Mouse (Mus musculus): ENCODE results near the gene Urb2. TPM values are rescaled to one million over a fixed set of nuclear protein-coding genes. Genes with fewer than 3 reads are reported as not detected.
A peak's percentile ranks its signal among the peaks of the same experiment; 100 is the strongest.
"Not testable (repeated sequence)": the region's sequence is repeated elsewhere in the genome, so short reads cannot be mapped to it uniquely, and the experiment has no call there.

Gene Urb2
- polyA plus RNA-seq, 1 experiment: 9.8 TPM

- H3K79me3 ChIP-seq (ENCODE audit: low read depth): peaks cover 21% of the 10 kb centered on the region
- peaks cover 62% of the 10 kb centered on the region for H3K36me3 ChIP-seq (ENCODE audit: control insufficient read depth, insufficient read depth)
- no peak overlapping the region for H3K4me3 ChIP-seq (ENCODE audit: insufficient read depth, poor library complexity, severe bottlenecking)
- H3K79me2 ChIP-seq (ENCODE audit: control insufficient read depth, insufficient read depth): peaks cover 47% of the 10 kb centered on the region
- TF ChIP-seq USF1 (IDR thresholded peaks at IDR 0.05; ENCODE audit: low read depth): peak; percentile 26
- no peak for TF ChIP-seq CTCF (IDR thresholded peaks at IDR 0.05; ENCODE audit: control insufficient read depth, insufficient read depth, insufficient read length)
- TF ChIP-seq MYOD1 (IDR thresholded peaks at IDR 0.05; ENCODE audit: control insufficient read depth, insufficient read length, low read depth): peak; percentile 95
- TF ChIP-seq MAX (IDR thresholded peaks at IDR 0.05): peak; percentile 34
- no peak for TF ChIP-seq MYOG (IDR thresholded peaks at IDR 0.05; ENCODE audit: control insufficient read depth, extremely low read depth, insufficient read length)
- no peak overlapping the region for H3ac ChIP-seq (ENCODE audit: control insufficient read depth, insufficient read length, low read depth)
- H3K27me3 ChIP-seq (ENCODE audit: control insufficient read depth, insufficient read depth, insufficient read length): no peaks in the 10 kb centered on the region
These were observed 21.7 kb upstream of the Urb2 start for GRCm38 (mm10) chr8:123999568-123999967.

- Histone ChIP-seq H3K79me3 (ENCODE audit: low read depth) (peaks cover 21% of the 10 kb centered on the region), H3ac (ENCODE audit: control insufficient read depth, insufficient read length, low read depth) (no peak overlapping the region), H3K79me2 (ENCODE audit: control insufficient read depth, insufficient read depth) (peaks cover 47% of the 10 kb centered on the region), H3K27me3 (ENCODE audit: control insufficient read depth, insufficient read depth, insufficient read length) (no peaks in the 10 kb centered on the region), H3K4me3 (ENCODE audit: insufficient read depth, poor library complexity, severe bottlenecking) (no peak overlapping the region), H3K36me3 (ENCODE audit: control insufficient read depth, insufficient read depth) (peaks cover 68% of the 10 kb centered on the region)
- no peak for TF ChIP-seq CTCF (IDR thresholded peaks at IDR 0.05; ENCODE audit: control insufficient read depth, insufficient read depth, insufficient read length)
These were observed 18.7 kb upstream of the Urb2 start for GRCm38 (mm10) chr8:124002546-124003108.

- Histone ChIP-seq H3K79me3 (ENCODE audit: low read depth) (peaks cover 21% of the 10 kb centered on the region), H3K36me3 (ENCODE audit: control insufficient read depth, insufficient read depth) (peaks cover 54% of the 10 kb centered on the region), H3ac (ENCODE audit: control insufficient read depth, insufficient read length, low read depth) (no peak overlapping the region), H3K4me3 (ENCODE audit: insufficient read depth, poor library complexity, severe bottlenecking) (no peak overlapping the region), H3K27me3 (ENCODE audit: control insufficient read depth, insufficient read depth, insufficient read length) (no peaks in the 10 kb centered on the region), H3K79me2 (ENCODE audit: control insufficient read depth, insufficient read depth) (peaks cover 34% of the 10 kb centered on the region)
- TF ChIP-seq CEBPB (IDR thresholded peaks at IDR 0.05; ENCODE audit: low read depth) (no peak), MYOD1 (IDR thresholded peaks at IDR 0.05; ENCODE audit: control insufficient read depth, insufficient read length, low read depth) (no peak), MYOG (IDR thresholded peaks at IDR 0.05; ENCODE audit: control insufficient read depth, extremely low read depth, insufficient read length) (no peak), MAX (IDR thresholded peaks at IDR 0.05) (no peak), USF1 (IDR thresholded peaks at IDR 0.05; ENCODE audit: low read depth) (no peak), FOSL1 (IDR thresholded peaks at IDR 0.05; ENCODE audit: insufficient read depth, low read length, poor library complexity, severe bottlenecking) (no peak), CTCF (IDR thresholded peaks at IDR 0.05; ENCODE audit: control insufficient read depth, insufficient read depth, insufficient read length) (no peak)
These were observed 13.5 kb upstream of the Urb2 start for GRCm38 (mm10) chr8:124007829-124008228.

- peaks cover 71% of the 10 kb centered on the region for H3K79me2 ChIP-seq (ENCODE audit: control insufficient read depth, insufficient read depth)
- TF ChIP-seq CTCF (IDR thresholded peaks at IDR 0.05; ENCODE audit: control insufficient read depth, insufficient read depth, insufficient read length) (no peak), MAX (IDR thresholded peaks at IDR 0.05) (no peak), USF1 (IDR thresholded peaks at IDR 0.05; ENCODE audit: low read depth) (no peak), MYOD1 (IDR thresholded peaks at IDR 0.05; ENCODE audit: control insufficient read depth, insufficient read length, low read depth) (no peak), MYOG (IDR thresholded peaks at IDR 0.05; ENCODE audit: control insufficient read depth, extremely low read depth, insufficient read length) (no peak), FOSL1 (IDR thresholded peaks at IDR 0.05; ENCODE audit: insufficient read depth, low read length, poor library complexity, severe bottlenecking) (no peak), CEBPB (IDR thresholded peaks at IDR 0.05; ENCODE audit: low read depth) (no peak)
- peaks cover 27% of the 10 kb centered on the region for H3K36me3 ChIP-seq (ENCODE audit: control insufficient read depth, insufficient read depth)
- no peak overlapping the region for H3ac ChIP-seq (ENCODE audit: control insufficient read depth, insufficient read length, low read depth)
- no peaks in the 10 kb centered on the region for H3K27me3 ChIP-seq (ENCODE audit: control insufficient read depth, insufficient read depth, insufficient read length)
- H3K4me3 ChIP-seq (ENCODE audit: insufficient read depth, poor library complexity, severe bottlenecking): no peak overlapping the region
- peaks cover 55% of the 10 kb centered on the region for H3K79me3 ChIP-seq (ENCODE audit: low read depth)
These were observed 9.7 kb upstream of the Urb2 start for GRCm38 (mm10) chr8:124011580-124011979.

GRCm38 (mm10) chr8:124011989-124012586 is 9.2 kb upstream of the Urb2 start:
- TF ChIP-seq FOSL1 (IDR thresholded peaks at IDR 0.05; ENCODE audit: insufficient read depth, low read length, poor library complexity, severe bottlenecking) (no peak), USF1 (IDR thresholded peaks at IDR 0.05; ENCODE audit: low read depth) (no peak), MYOD1 (IDR thresholded peaks at IDR 0.05; ENCODE audit: control insufficient read depth, insufficient read length, low read depth) (no peak), CEBPB (IDR thresholded peaks at IDR 0.05; ENCODE audit: low read depth) (no peak), MAX (IDR thresholded peaks at IDR 0.05) (no peak), MYOG (IDR thresholded peaks at IDR 0.05; ENCODE audit: control insufficient read depth, extremely low read depth, insufficient read length) (no peak), CTCF (IDR thresholded peaks at IDR 0.05; ENCODE audit: control insufficient read depth, insufficient read depth, insufficient read length) (no peak)
- H3K4me3 ChIP-seq (ENCODE audit: insufficient read depth, poor library complexity, severe bottlenecking): no peak overlapping the region
- H3K79me2 ChIP-seq (ENCODE audit: control insufficient read depth, insufficient read depth): peaks cover 76% of the 10 kb centered on the region
- H3K27me3 ChIP-seq (ENCODE audit: control insufficient read depth, insufficient read depth, insufficient read length): no peaks in the 10 kb centered on the region
- peaks cover 22% of the 10 kb centered on the region for H3K36me3 ChIP-seq (ENCODE audit: control insufficient read depth, insufficient read depth)
- peaks cover 60% of the 10 kb centered on the region for H3K79me3 ChIP-seq (ENCODE audit: low read depth)
- no peak overlapping the region for H3ac ChIP-seq (ENCODE audit: control insufficient read depth, insufficient read length, low read depth)

- H3K79me3 ChIP-seq (ENCODE audit: low read depth): peaks cover 82% of the 10 kb centered on the region
- H3K36me3 ChIP-seq (ENCODE audit: control insufficient read depth, insufficient read depth); H3K4me3 ChIP-seq (ENCODE audit: insufficient read depth, poor library complexity, severe bottlenecking); H3K27me3 ChIP-seq (ENCODE audit: control insufficient read depth, insufficient read depth, insufficient read length); H3ac ChIP-seq (ENCODE audit: control insufficient read depth, insufficient read length, low read depth): not testable (repeated sequence)
- H3K79me2 ChIP-seq (ENCODE audit: control insufficient read depth, insufficient read depth): peaks cover 98% of the 10 kb centered on the region
These were observed 7.0 kb upstream of the Urb2 start for GRCm38 (mm10) chr8:124014299-124014698.

Data from C2C12 (cell line).